Mouse (Mus musculus): ENCODE measurements around the gene Coq10a.

- no peak for TF ChIP-seq CTCF (IDR thresholded peaks at IDR 0.05; ENCODE audit: low read depth)
- no peak for TF ChIP-seq EP300 (IDR thresholded peaks at IDR 0.05; ENCODE audit: low read depth)
Observed at GRCm38 (mm10) chr10:128368402-128369217, at the start of gene Coq10a.
